Mouse (Mus musculus): Measurements from ENCODE around the gene Vnn1. TPM values are rescaled to one million over a fixed set of nuclear protein-coding genes. Genes with fewer than 3 reads are reported as not detected.

Gene Vnn1
- polyA plus RNA-seq, 1 experiment from 2014 or later = not detected

DNA sequence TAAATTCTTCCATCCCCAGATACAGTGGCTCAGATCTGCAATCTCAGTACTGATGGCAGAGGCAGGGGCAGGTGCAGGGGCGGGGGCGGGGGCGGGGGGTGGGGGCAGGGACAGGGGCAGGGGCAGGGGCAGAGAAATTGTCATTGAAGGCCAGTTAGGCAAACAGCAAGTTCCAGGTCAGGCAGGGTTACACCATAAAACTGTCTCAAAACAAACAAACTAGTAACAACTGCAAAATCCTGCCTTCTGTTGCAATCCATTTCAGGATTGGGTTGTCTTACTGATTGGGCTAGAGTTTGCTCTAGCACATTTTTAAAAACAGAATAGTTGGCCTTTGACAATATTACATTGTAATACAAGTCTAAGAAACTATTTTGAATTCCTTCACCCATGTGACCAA is 28.0 kb downstream of the Vnn1 start:
- no peak for ATAC-seq
- H3K4me2 ChIP-seq = no peak overlapping the region
- H3K27ac ChIP-seq = no peak overlapping the region
- H3K9me3 ChIP-seq (replicated peaks) = no peaks in the 10 kb centered on the region
- no peak overlapping the region for H3K9ac ChIP-seq
- 86% methylated on average over 3 of the region's 3 CpGs for WGBS
- H3K4me3 ChIP-seq = no peak overlapping the region
- H3K4me1 ChIP-seq = no peaks in the 10 kb centered on the region
- H3K27me3 ChIP-seq = no peaks in the 10 kb centered on the region
- no peaks in the 10 kb centered on the region for H3K36me3 ChIP-seq (ENCODE audit: poor library complexity, severe bottlenecking)

GRCm38 (mm10) chr10:23923941-23924340 is 29.5 kb downstream of the Vnn1 start:
- no peaks in the 10 kb centered on the region for H3K4me1 ChIP-seq
- no peak for ATAC-seq
- H3K4me3 ChIP-seq = no peak overlapping the region
- no peak overlapping the region for H3K9ac ChIP-seq
- H3K27ac ChIP-seq = no peak overlapping the region
- H3K36me3 ChIP-seq (ENCODE audit: poor library complexity, severe bottlenecking) = no peaks in the 10 kb centered on the region
- H3K27me3 ChIP-seq = no peaks in the 10 kb centered on the region
- no peaks in the 10 kb centered on the region for H3K9me3 ChIP-seq (replicated peaks)
- no peak overlapping the region for H3K4me2 ChIP-seq
- 85% methylated on average over 2 of the region's 2 CpGs for WGBS

DNA sequence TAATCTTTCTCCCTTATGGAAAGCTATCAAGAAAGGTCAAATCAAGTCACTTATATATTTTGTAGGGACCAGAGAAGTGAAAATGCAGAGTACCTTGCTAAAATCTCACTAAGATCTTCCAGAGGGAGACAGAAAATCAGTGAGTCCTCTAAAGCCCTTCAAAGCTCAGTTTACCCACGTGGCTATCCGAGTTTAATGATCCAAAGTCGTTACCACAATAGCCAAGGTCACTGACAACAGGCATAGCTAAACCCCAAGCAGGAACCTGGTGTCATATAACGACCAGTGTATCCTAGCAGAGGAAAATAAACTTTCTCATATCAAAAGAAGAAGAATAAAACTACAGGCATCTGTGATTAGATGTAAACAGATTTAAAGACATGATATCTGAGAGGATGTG is 43.1 kb downstream of the Vnn1 start:
- ATAC-seq = no peak
- no peak overlapping the region for H3K9ac ChIP-seq
- WGBS = 32% methylated on average over 4 of the region's 4 CpGs
- no peaks in the 10 kb centered on the region for H3K27me3 ChIP-seq
- no peak overlapping the region for H3K4me2 ChIP-seq
- no peaks in the 10 kb centered on the region for H3K36me3 ChIP-seq (ENCODE audit: poor library complexity, severe bottlenecking)
- no peaks in the 10 kb centered on the region for H3K4me1 ChIP-seq
- no peak overlapping the region for H3K27ac ChIP-seq
- no peaks in the 10 kb centered on the region for H3K9me3 ChIP-seq (replicated peaks)
- no peak overlapping the region for H3K4me3 ChIP-seq

- ATAC-seq = no peak
- H3K9ac ChIP-seq = no peak within 1 kb of the TSS
- no peaks in the 10 kb centered on the region for H3K9me3 ChIP-seq (replicated peaks)
- H3K36me3 ChIP-seq (ENCODE audit: poor library complexity, severe bottlenecking) = no peaks in the 10 kb centered on the region
- H3K27ac ChIP-seq = no peak within 1 kb of the TSS
- no peaks in the 10 kb centered on the region for H3K4me1 ChIP-seq
- WGBS = 50% methylated on average over 6 of the region's 6 CpGs
- no peaks in the 10 kb centered on the region for H3K27me3 ChIP-seq
- no peak within 1 kb of the TSS for H3K4me2 ChIP-seq
- H3K4me3 ChIP-seq = no peak within 1 kb of the TSS
These were observed 43.8 kb downstream of the Vnn1 start, which contains the start of gene Taar2 for GRCm38 (mm10) chr10:23938312-23938711. TSS of gene Taar2 (plus strand) at chr10:23938572.

DNA sequence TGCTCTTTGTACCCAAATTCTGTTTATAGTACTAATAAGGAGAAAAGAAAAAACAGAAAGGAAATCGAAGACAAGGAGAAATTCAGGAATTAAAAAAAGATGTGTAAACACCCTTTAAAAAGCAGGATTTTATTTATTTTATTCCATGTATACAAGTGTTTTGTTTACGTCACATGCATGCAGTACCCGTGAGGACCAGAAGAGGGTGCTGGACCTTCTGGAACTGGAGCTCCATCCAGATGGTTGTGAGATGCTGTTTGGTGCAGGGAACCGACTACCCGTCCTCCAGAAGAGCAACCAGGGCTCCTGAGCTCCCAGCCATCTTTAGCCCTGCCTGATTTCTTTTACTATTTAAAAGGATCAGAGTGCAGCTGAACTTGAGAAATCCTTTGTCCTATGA is 48.0 kb downstream of the Vnn1 start:
- Histone ChIP-seq H3K9ac (no peak overlapping the region), H3K4me3 (no peak overlapping the region), H3K27ac (no peak overlapping the region), H3K27me3 (no peaks in the 10 kb centered on the region), H3K4me2 (no peak overlapping the region), H3K4me1 (no peaks in the 10 kb centered on the region), H3K9me3 (replicated peaks) (no peaks in the 10 kb centered on the region), H3K36me3 (ENCODE audit: poor library complexity, severe bottlenecking) (no peaks in the 10 kb centered on the region)
- WGBS = 80% methylated on average over 5 of the region's 5 CpGs
- ATAC-seq = no peak

- Histone ChIP-seq H3K9ac (no peak overlapping the region), H3K36me3 (ENCODE audit: poor library complexity, severe bottlenecking) (no peaks in the 10 kb centered on the region), H3K4me3 (no peak overlapping the region), H3K4me2 (no peak overlapping the region), H3K27me3 (no peaks in the 10 kb centered on the region), H3K4me1 (0 out of 2 replicates have a peak, but pooled peaks cover 5% of the 10 kb centered on the region), H3K27ac (no peak overlapping the region), H3K9me3 (replicated peaks) (no peaks in the 10 kb centered on the region)
- WGBS = 52% methylated on average over 7 of the region's 7 CpGs
- no peak for ATAC-seq
These were observed 53.5 kb downstream of the Vnn1 start for GRCm38 (mm10) chr10:23948026-23948425.

DNA sequence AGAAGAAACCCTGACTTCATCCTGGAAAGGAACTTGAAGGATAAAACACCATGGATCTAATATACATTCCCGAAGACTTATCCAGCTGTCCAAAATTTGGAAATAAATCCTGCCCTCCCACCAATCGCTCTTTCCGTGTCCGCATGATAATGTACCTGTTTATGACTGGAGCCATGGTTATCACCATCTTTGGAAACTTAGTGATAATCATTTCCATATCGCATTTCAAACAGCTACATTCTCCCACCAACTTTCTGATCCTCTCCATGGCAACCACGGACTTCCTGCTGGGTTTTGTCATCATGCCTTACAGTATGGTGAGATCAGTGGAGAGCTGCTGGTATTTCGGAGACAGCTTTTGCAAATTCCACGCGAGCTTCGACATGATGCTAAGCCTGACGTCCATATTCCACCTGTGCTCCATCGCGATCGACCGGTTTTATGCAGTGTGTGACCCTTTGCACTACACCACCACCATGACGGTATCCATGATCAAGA is 55.1 kb downstream of the Vnn1 start, which contains the start of gene Taar3:
Taar3 (plus strand) TSS at position 51 of the 498 bp plus-strand sequence.
- 92% methylated on average over 16 of the region's 16 CpGs for WGBS
- H3K27me3 ChIP-seq = no peaks in the 10 kb centered on the region
- no peak within 1 kb of the TSS for H3K4me2 ChIP-seq
- H3K27ac ChIP-seq = no peak within 1 kb of the TSS
- ATAC-seq = no peak
- no peak within 1 kb of the TSS for H3K9ac ChIP-seq
- H3K9me3 ChIP-seq (replicated peaks) = no peaks in the 10 kb centered on the region
- no peak within 1 kb of the TSS for H3K4me3 ChIP-seq
- H3K36me3 ChIP-seq (ENCODE audit: poor library complexity, severe bottlenecking) = no peaks in the 10 kb centered on the region
- H3K4me1 ChIP-seq = peaks cover 7% of the 10 kb centered on the region; the same call in 1 of the 2 replicates

- H3K27ac ChIP-seq = no peak overlapping the region
- no peaks in the 10 kb centered on the region for H3K36me3 ChIP-seq (ENCODE audit: poor library complexity, severe bottlenecking)
- H3K9me3 ChIP-seq (replicated peaks) = no peaks in the 10 kb centered on the region
- H3K27me3 ChIP-seq = no peaks in the 10 kb centered on the region
- H3K9ac ChIP-seq = no peak overlapping the region
- 82% methylated on average over 6 of the region's 6 CpGs for WGBS
- ATAC-seq = no peak
- peaks cover 7% of the 10 kb centered on the region; the same call in 1 of the 2 replicates for H3K4me1 ChIP-seq
- H3K4me2 ChIP-seq = no peak overlapping the region
- no peak overlapping the region for H3K4me3 ChIP-seq
These were observed 57.2 kb downstream of the Vnn1 start for GRCm38 (mm10) chr10:23951714-23952113.

Other genes with a start within 250 kb of the Vnn1 start
- 142 and 148 TPM in 2 replicates for gene Rps12, start 107.4 kb upstream of the Vnn1 start, polyA plus RNA-seq (2015; fragmentation: Nextera tagmentation; extraction: Ambion mirVana)
- gene Slc18b1, start 97.7 kb upstream of the Vnn1 start, polyA plus RNA-seq (2015; fragmentation: Nextera tagmentation; extraction: Ambion mirVana) = 15.9 and 16.7 TPM in 2 replicates
- gene Vnn3, start 43.2 kb upstream of the Vnn1 start, polyA plus RNA-seq (2015; fragmentation: Nextera tagmentation; extraction: Ambion mirVana) = not detected in 2 replicates
- gene Taar1, start 25.7 kb downstream of the Vnn1 start, polyA plus RNA-seq (2015; fragmentation: Nextera tagmentation; extraction: Ambion mirVana) = not detected in 2 replicates
- gene Taar2, start 43.9 kb downstream of the Vnn1 start, polyA plus RNA-seq (2015; fragmentation: Nextera tagmentation; extraction: Ambion mirVana) = not detected in 2 replicates
- not detected in 2 replicates for gene Taar3, start 54.9 kb downstream of the Vnn1 start, polyA plus RNA-seq (2015; fragmentation: Nextera tagmentation; extraction: Ambion mirVana)
- not detected in 2 replicates for gene Taar4, start 65.8 kb downstream of the Vnn1 start, polyA plus RNA-seq (2015; fragmentation: Nextera tagmentation; extraction: Ambion mirVana)
- gene Taar5, start 76.0 kb downstream of the Vnn1 start, polyA plus RNA-seq (2015; fragmentation: Nextera tagmentation; extraction: Ambion mirVana) = not detected in 2 replicates
- not detected in 2 replicates for gene Taar6, start 91.0 kb downstream of the Vnn1 start, polyA plus RNA-seq (2015; fragmentation: Nextera tagmentation; extraction: Ambion mirVana)
- not detected in 2 replicates for gene Taar7a, start 98.8 kb downstream of the Vnn1 start, polyA plus RNA-seq (2015; fragmentation: Nextera tagmentation; extraction: Ambion mirVana)
- gene Taar7b, start 105.3 kb downstream of the Vnn1 start, polyA plus RNA-seq (2015; fragmentation: Nextera tagmentation; extraction: Ambion mirVana) = not detected in 2 replicates
- not detected in 2 replicates for gene Taar7d, start 132.5 kb downstream of the Vnn1 start, polyA plus RNA-seq (2015; fragmentation: Nextera tagmentation; extraction: Ambion mirVana)
- gene Taar7e, start 142.9 kb downstream of the Vnn1 start, polyA plus RNA-seq (2015; fragmentation: Nextera tagmentation; extraction: Ambion mirVana) = not detected in 2 replicates
- not detected in 2 replicates for gene Taar7f, start 154.8 kb downstream of the Vnn1 start, polyA plus RNA-seq (2015; fragmentation: Nextera tagmentation; extraction: Ambion mirVana)
- not detected in 2 replicates for gene Taar8a, start 181.8 kb downstream of the Vnn1 start, polyA plus RNA-seq (2015; fragmentation: Nextera tagmentation; extraction: Ambion mirVana)
- gene Taar8b, start 197.6 kb downstream of the Vnn1 start, polyA plus RNA-seq (2015; fragmentation: Nextera tagmentation; extraction: Ambion mirVana) = not detected in 2 replicates
- not detected in 2 replicates for gene Taar8c, start 207.2 kb downstream of the Vnn1 start, polyA plus RNA-seq (2015; fragmentation: Nextera tagmentation; extraction: Ambion mirVana)
- gene Taar9, start 214.8 kb downstream of the Vnn1 start, polyA plus RNA-seq (2015; fragmentation: Nextera tagmentation; extraction: Ambion mirVana) = not detected in 2 replicates